Mouse (Mus musculus): ENCODE measurements at regions not wholly inside any gene's neighbourhood (a gene's known extent, or its start where the extent isn't known, plus 50 kb on each side); places are given as distances from the start of the nearest gene placed in this dataset.

- DNase-seq (ENCODE audit: low spot score in 2 of 2) = peak; percentile 34 to 59
Measured at GRCm38 (mm10) chr6:100396311-100397200, 109.3 kb upstream of the Rybp start.

DNA sequence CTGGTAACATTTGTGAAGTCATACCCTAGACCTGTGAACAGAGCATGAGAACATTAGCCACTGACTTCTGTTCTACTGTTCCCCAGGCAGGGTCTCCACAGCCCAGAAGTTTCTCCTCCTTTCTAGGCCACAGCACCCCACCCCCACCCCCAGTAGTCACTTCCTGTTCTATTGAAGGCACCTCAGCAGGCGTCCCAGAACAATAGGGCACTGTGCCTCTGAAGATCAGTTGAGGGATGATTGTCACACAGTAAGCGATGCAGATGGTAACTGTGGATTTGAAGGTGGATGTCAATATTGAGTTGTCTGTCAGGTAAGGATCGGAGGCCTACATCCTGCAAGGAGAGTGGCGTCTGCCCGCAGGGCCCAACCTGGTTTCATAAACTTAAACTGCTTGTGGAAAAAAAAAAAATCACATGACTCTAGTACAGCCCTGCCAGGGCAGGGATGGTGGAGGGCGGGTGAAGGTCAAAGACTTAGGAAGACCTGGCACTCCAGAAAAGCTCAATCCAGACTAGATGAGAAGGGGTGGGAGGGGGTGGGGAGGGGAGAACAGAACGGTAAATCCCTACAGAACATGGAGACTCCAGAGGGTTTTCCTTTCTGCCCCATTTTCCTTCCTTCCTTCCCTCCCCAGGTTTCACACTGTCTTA is 103.1 kb upstream of the Rybp start:
- no peak for DNase-seq (ENCODE audit: low spot score in 2 of 2)

DNA sequence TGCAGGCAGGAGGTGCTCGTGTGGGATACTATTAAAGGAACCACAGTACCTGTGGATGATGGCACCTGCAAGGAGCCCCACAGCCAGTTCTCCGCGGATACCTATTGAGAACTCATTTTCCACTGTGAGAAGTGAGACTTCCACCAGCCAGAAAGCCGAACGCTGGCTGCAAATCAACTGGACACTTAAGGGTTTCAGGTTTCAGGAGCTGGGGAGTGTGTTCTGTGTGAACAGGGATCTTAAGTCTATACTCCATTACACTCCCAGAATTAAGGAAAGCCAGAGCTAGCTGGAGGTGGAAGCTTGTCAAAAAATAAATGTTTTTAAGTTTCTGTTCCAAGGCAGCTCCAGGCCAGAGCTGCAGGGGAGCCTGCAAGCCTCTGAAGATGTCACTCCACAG is 99.8 kb upstream of the Rybp start:
- DNase-seq (ENCODE audit: low spot score in 2 of 2) = no peak

DNA sequence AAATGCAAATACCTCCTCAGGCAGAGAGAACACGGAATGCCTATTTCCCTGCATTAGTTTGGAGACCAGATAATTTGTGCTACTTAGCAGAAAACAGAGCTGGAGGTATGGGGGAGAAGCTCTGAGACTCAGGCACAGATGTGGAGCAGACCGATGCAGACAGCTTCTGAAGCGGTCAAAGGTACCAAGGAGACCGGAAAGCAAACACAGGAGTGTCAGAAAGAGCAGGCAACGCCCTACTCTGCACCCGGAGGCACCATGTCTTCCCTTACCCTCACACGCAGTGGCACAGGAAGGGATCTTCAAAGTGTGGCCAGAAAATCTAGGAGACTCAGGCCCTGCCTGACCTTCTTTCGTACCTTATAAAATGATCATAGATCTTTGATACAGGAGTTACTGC is 98.4 kb upstream of the Rybp start:
- DNase-seq (ENCODE audit: low spot score in 2 of 2) = no peak

- no peak for DNase-seq (ENCODE audit: low spot score in 2 of 2)
Measured at GRCm38 (mm10) chr6:100381046-100381445, 93.8 kb upstream of the Rybp start.

- DNase-seq (ENCODE audit: low spot score in 2 of 2) = peak; percentile 24 to 37
Measured at GRCm38 (mm10) chr6:100380536-100380935, 93.3 kb upstream of the Rybp start.

DNA sequence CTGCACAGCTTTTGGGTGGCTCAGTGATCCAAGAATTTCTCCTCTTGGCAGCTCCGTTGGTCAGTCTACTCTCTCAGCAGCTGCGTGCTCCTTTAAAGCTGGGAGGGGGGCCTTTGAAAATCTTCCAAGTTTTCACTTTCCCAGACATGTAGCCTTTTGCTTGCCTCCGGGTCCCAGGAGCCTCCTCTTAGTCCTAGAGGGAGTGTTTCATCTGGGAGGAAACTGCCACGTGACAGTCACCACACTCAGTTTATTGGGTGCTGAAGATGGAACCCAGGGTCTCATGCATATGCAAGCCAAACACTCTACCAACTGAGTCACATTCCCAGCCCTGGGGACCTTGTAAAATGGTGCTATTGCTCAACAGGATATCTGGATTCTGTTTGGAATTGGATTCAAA is 92.5 kb upstream of the Rybp start:
- DNase-seq (ENCODE audit: low spot score in 2 of 2) = no peak

DNA sequence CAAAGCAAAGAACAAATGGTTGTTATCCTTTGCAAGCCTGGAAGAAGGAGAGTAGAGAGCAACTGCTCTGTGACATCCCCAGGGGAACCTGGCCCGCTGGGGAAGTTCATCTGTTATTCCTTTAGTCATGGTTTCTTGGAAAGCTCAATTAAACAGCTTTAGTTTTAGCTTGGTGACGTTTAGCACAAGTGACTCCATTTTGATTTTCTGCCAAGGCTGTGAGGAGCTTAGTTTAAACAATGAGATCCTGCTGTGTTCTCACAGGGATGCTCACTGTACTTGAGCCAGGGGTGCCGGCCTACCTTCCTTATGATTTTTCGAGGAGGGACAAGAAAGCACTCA is 91.2 kb upstream of the Rybp start:
- DNase-seq (ENCODE audit: low spot score in 2 of 2) = no peak

- DNase-seq (ENCODE audit: low spot score in 2 of 2) = no peak
Measured at GRCm38 (mm10) chr6:100377828-100378532, 90.7 kb upstream of the Rybp start.

DNA sequence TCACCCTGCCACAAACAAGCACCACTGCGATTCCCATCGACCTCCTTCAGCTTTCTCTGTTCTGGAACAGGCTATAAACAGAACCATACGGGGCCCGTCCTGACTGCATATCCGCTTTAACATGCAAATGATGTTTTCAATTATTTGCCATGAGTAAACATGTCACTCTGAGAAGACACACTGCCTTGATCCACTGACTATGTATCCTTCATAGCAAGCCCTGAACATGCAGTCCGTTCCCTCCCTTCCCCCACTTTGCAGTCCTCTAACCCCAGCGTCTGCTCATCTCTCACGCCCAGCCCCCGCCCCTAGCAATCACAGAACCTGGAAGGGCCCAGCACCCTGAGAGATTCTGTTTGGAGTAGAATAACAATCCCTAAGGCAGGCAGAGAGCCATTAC is 89.4 kb upstream of the Rybp start:
- no peak for DNase-seq (ENCODE audit: low spot score in 2 of 2)

DNA sequence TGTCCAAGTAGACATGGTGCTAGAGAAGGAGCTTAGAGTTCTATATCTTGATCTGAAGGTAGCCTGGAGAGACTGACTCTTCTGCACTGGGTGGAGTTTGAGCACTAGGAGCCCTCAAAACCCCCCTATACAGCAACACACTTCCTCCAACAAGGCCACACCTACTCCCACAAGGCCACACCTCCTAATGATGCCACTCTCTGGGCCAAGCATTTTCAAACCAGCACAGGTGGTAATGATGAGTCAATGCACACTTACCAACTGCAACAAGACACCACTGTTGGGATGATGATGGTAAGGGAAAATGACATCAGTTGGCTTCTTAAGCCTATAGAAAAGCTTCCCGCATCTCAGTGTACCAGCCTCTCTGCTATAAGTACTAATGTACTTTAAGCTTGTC is 83.5 kb upstream of the Rybp start:
- DNase-seq (ENCODE audit: low spot score in 2 of 2) = no peak

DNA sequence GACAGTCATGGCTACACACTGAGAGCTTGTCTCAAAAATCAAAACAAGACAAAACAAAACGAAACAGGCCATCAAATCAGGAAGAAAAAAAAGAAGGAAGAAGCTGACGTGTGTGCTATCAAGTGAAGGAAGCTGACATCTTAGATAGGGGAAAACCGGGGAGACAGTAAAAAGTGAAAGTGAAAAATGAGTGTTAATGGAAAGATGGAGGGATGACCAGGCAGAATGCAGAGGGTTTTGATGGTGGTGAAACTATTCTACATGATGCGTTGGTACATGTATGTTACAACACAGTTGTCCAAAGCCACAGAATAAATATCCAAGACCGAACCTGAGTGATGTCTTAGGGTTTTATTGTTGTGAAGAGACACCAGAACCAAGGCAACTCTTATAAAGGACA is 83.1 kb upstream of the Rybp start:
- DNase-seq (ENCODE audit: low spot score in 2 of 2) = no peak

DNA sequence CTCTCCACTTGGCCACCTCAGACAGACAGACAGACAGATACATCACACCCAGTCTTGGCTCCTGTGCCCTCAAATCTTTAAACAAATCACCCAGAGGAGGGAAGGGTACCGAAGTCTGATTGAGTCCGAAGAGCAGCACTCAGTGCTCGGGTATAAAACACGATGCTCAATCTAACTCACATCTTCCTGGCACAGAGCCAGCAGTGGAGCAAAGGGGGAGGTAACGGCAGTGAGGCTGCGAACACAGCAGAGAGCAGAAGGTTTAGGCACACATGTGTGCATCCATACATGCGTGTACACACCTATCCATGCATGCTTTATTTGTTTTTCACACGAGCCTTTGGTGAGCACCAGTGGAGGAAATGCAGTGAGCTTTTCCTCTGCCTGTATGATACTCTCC is 78.9 kb upstream of the Rybp start:
- DNase-seq (ENCODE audit: low spot score in 2 of 2) = no peak

GRCm38 (mm10) chr6:100365791-100366190 is 78.5 kb upstream of the Rybp start:
- DNase-seq (ENCODE audit: low spot score in 2 of 2) = no peak

GRCm38 (mm10) chr6:100363683-100364082 is 76.4 kb upstream of the Rybp start:
- DNase-seq (ENCODE audit: low spot score in 2 of 2) = peak; percentile 56 to 69

DNA sequence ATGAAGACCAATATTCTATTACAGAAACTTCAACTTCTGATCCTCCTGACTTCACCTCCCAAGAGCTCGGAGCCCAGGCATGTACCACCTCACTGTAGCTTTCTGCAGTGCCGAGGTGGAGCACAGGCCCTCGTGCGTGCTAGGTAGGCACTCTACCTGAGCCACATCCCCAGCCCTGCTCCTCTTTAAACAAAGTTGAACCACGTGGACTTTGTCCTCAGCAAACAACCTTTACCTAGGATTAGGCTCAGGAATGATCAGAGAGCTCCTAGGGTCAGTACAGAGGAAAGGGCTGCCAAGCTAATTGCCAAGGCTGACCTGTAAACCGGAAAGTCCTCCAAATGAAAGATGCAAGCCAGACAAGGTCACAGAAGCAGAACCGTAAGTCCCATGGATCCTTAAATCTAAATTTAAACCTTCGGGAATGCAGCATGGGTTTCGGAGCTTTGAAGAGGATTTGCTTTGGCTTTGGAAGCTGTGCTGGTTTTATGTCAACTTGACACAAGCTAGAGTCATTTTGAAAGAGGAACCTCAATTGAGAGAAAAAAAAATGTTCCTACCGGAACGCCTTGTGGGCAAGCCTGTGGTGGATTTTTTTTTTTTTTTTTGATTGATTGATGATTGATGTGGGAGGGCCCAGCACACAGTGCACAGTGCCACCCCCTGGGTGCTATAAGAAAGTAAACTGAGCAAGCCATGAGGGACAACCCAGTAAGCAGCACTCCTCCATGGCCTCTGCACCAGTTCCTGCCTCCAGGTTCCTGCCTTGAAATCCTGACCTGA is 69.5 kb upstream of the Rybp start:
- DNase-seq (ENCODE audit: low spot score in 2 of 2) = no peak

- no peak for DNase-seq (ENCODE audit: low spot score in 2 of 2)
Measured at GRCm38 (mm10) chr6:100355858-100356257, 68.6 kb upstream of the Rybp start.

GRCm38 (mm10) chr6:100347481-100347880 is 60.2 kb upstream of the Rybp start:
- peak; percentile 23 to 35 for DNase-seq (ENCODE audit: low spot score in 2 of 2)

- no peak for DNase-seq (ENCODE audit: low spot score in 2 of 2)
Measured at GRCm38 (mm10) chr6:100345073-100345472, 57.8 kb upstream of the Rybp start.

DNA sequence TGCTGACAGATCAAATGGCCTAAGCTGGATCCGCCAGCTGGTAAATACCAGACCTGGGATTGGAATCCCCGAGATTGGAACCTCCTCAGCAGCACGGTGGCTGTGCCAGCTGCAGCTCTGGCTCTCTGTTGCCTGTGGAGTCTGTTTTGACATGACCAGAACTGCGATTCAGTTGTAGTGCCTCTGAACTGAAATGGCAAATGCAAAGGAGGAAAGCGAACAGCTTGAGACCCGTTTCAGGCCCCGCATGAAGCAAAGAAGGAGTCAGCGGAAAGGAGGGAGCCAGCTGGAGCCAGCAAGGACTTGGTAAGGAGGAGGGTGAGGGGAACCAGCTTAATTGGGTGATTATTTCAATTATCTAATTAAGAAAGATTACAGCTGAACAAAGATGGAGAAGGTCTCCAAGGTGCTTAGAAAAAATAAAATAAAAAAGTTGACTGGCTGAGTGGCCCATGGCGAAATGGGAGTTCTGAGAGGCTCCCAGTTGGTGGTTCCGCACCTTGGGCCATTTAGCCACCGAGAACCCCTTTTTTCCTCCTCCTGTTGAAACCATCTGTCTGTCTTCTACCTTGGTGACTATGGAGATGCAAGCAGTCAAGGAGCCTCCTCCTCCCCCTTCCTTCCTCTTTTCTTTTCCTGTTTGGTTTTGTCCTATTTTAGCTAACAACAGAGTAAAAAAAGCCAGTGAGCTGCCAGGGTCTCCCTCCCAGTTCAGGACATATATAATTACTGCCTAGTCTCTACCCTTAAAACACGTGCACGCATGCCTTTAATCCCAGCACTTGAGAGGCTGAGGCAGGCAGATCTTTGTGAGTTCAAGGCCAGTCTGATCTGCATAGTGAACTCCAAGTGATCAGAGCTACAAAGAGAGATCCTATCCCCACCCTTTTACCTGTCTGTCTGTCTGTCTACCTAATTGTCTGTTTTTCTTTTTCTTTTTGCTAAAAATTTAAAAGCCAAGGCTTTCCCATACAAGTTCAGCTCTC is 54.3 kb upstream of the Rybp start:
- peak in 1 of 2 experiments; percentile 37 for DNase-seq (ENCODE audit: low spot score in 2 of 2)
